Mouse (Mus musculus): ENCODE data around the gene Gprc5d. TPM values are rescaled to one million over a fixed set of nuclear protein-coding genes. Genes with fewer than 3 reads are reported as not detected.

Gene Gprc5d
- total RNA-seq, 1 experiment from 2014 or later, result not detected

Other genes starting within 250 kb of the Gprc5d start
- 4.6 and 9.9 TPM in 2 replicates for gene Gpr19, start 219.7 kb downstream of the Gprc5d start, total RNA-seq (2017)
- 74.5 and 98.0 TPM in 2 replicates for gene Cdkn1b, start 197.9 kb downstream of the Gprc5d start, total RNA-seq (2017)
- gene Apold1, start 136.6 kb downstream of the Gprc5d start, total RNA-seq (2017), result 0.94 and 2.0 TPM in 2 replicates
- gene Ddx47, start 106.7 kb downstream of the Gprc5d start, total RNA-seq (2017), result 127 and 132 TPM in 2 replicates
- 0.84 TPM in 1 of 2 replicates, not detected in the other for gene Gprc5a, start 52.6 kb downstream of the Gprc5d start, total RNA-seq (2017)
- 14.1 and 15.5 TPM in 2 replicates for gene Fam234b, start 79.7 kb upstream of the Gprc5d start, total RNA-seq (2017)
- gene Hebp1, start 79.7 kb upstream of the Gprc5d start, total RNA-seq (2017), result 19.4 and 54.6 TPM in 2 replicates
- gene Gsg1, start 136.1 kb upstream of the Gprc5d start, total RNA-seq (2017), result 1.6 TPM in 1 of 2 replicates, not detected in the other
- not detected in 2 replicates for gene Pbp2, start 192.1 kb upstream of the Gprc5d start, total RNA-seq (2017)
- gene Emp1, start 244.3 kb upstream of the Gprc5d start, total RNA-seq (2017), result 31.7 and 32.0 TPM in 2 replicates